Mouse (Mus musculus): ENCODE measurements around the gene Ceacam18. TPM values are rescaled to one million over a fixed set of nuclear protein-coding genes. Genes with fewer than 3 reads are reported as not detected.

Gene Ceacam18
- polyA plus RNA-seq, 1 experiment = not detected

DNA sequence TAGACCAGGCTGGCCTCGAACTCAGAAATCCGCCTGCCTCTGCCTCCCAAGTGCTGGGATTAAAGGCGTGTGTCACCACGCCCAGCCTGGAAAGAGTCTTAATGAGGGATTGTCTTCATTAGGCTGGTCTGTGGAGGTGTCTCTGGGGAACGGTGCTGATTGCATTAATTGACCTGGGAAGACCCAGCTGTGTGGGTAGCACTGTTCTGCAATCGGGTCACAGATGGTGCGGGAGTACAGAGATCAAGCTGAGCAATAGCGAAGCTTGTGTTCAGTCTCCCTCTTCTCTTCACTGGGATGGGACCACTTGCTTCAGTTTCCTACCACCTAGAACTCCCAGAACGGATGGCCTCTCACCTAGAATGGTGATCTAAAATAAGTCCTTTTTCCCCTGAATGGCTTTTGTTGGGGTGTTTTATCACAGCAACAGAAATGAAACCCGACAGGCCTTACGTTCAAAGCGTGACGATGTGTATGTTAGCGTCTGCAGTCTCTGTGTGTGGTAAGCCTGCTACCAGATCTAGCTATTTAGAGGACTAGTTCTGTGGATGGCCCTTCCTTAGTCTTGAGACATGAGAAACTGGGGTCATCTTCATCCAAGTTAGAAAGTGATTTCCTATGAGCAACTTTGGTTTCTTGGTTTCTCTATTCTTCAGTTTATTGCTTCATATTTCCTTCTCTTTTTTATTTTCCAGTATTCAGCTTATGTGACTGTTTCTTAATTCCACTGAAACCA lies 20.5 kb upstream of the Ceacam18 start:
- TF ChIP-seq POLR2A (IDR thresholded peaks at IDR 0.05; ENCODE audit: low read depth, low read length) = no peak
- no peak for TF ChIP-seq CTCF (IDR thresholded peaks at IDR 0.05; ENCODE audit: extremely low read depth, insufficient read depth, insufficient read length, insufficient replicate concordance)
- Histone ChIP-seq H3K27ac (ENCODE audit: insufficient read depth, low read length) (no peak overlapping the region), H3K27me3 (ENCODE audit: control insufficient read depth, insufficient read depth, low read length) (no peaks in the 10 kb centered on the region), H3K4me3 (ENCODE audit: extremely low read depth, insufficient read depth, insufficient read length) (no peak overlapping the region), H3K36me3 (ENCODE audit: control insufficient read depth, insufficient read depth, low read length) (no peaks in the 10 kb centered on the region), H3K4me1 (ENCODE audit: control insufficient read depth, insufficient read depth, insufficient read length) (no peaks in the 10 kb centered on the region)
- 87% methylated on average over 14 of the region's 14 CpGs for WGBS
- DNase-seq (ENCODE audit: low read depth in 1 of 2, low spot score in 2 of 2) = no peak

DNA sequence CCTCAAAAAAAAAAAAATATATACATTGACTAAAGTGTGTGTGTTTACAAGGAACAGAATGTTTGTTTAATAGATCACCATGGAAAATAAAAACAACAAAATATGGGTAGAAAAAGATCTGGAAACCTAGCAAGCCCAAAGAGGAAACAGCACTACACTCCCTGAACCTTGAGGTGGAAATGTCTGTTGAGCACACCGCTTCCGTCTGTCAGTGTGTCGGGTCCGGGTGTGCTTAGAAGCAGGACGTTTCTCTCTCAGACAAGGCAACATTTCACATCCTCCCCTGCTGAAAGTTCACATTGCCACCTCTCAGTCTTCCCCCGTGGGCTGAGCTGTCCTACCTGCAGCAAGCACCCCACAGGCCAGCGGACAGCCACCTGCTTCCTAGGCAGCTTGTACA lies 11.6 kb upstream of the Ceacam18 start:
- TF ChIP-seq POLR2A (IDR thresholded peaks at IDR 0.05; ENCODE audit: low read depth, low read length) (no peak), CTCF (IDR thresholded peaks at IDR 0.05; ENCODE audit: extremely low read depth, insufficient read depth, insufficient read length, insufficient replicate concordance) (no peak)
- no peaks in the 10 kb centered on the region for H3K4me1 ChIP-seq (ENCODE audit: control insufficient read depth, insufficient read depth, insufficient read length)
- H3K36me3 ChIP-seq (ENCODE audit: control insufficient read depth, insufficient read depth, low read length) = no peaks in the 10 kb centered on the region
- H3K27ac ChIP-seq (ENCODE audit: insufficient read depth, low read length) = no peak overlapping the region
- DNase-seq (ENCODE audit: low read depth in 1 of 2, low spot score in 2 of 2) = no peak
- no peaks in the 10 kb centered on the region for H3K27me3 ChIP-seq (ENCODE audit: control insufficient read depth, insufficient read depth, low read length)
- H3K4me3 ChIP-seq (ENCODE audit: extremely low read depth, insufficient read depth, insufficient read length) = no peak overlapping the region
- 43% methylated on average over 7 of the region's 7 CpGs for WGBS

DNA sequence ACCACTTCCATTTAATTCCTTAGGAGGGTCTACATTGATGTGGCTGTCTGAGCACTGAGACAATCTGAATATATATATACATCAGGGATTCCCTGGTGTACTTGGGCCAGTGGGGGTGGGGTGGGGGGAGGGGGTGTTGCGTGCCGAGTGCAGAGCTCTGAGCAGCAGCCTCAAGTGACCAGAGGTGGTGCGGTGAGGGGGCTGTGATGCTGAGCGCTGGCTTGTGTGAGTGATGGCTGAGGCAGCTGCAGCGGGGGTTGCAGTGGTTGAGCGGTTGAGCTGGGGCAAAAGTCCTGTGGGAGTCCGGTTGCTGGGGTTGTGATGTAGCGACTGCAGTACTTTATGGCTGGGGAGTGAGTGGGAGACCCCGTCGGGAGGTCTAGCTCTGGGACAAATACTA lies 10.7 kb upstream of the Ceacam18 start:
- H3K27me3 ChIP-seq (ENCODE audit: control insufficient read depth, insufficient read depth, low read length) = no peaks in the 10 kb centered on the region
- H3K27ac ChIP-seq (ENCODE audit: insufficient read depth, low read length) = no peak overlapping the region
- no peaks in the 10 kb centered on the region for H3K4me1 ChIP-seq (ENCODE audit: control insufficient read depth, insufficient read depth, insufficient read length)
- H3K36me3 ChIP-seq (ENCODE audit: control insufficient read depth, insufficient read depth, low read length) = no peaks in the 10 kb centered on the region
- no peak for TF ChIP-seq POLR2A (IDR thresholded peaks at IDR 0.05; ENCODE audit: low read depth, low read length)
- TF ChIP-seq CTCF (IDR thresholded peaks at IDR 0.05; ENCODE audit: extremely low read depth, insufficient read depth, insufficient read length, insufficient replicate concordance) = no peak
- no peak for DNase-seq (ENCODE audit: low read depth in 1 of 2, low spot score in 2 of 2)
- 57% methylated on average over 10 of the region's 10 CpGs for WGBS
- no peak overlapping the region for H3K4me3 ChIP-seq (ENCODE audit: extremely low read depth, insufficient read depth, insufficient read length)

DNA sequence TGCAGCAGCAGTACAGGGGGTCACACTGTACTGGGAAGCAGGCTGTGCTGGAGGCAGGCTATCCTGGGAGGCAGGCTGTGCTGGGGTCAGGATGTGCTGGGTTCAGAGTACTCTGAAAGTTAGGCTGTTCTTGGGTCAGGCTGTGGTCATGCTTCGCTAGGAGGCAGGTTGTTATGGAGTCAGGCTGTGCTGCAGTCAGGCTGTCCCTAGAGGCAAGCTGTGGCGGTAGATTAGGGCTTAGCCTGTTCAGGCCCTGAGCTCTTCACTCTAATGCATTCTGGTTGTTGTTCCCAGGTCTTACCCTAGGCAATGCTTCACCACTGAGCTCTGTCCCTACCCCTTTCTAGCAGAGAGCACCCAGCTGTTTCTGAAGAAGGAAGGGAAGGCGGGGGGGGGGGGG lies 9.4 kb upstream of the Ceacam18 start:
- H3K36me3 ChIP-seq (ENCODE audit: control insufficient read depth, insufficient read depth, low read length) = no peaks in the 10 kb centered on the region
- no peak overlapping the region for H3K4me3 ChIP-seq (ENCODE audit: extremely low read depth, insufficient read depth, insufficient read length)
- no peaks in the 10 kb centered on the region for H3K27me3 ChIP-seq (ENCODE audit: control insufficient read depth, insufficient read depth, low read length)
- H3K4me1 ChIP-seq (ENCODE audit: control insufficient read depth, insufficient read depth, insufficient read length) = no peaks in the 10 kb centered on the region
- TF ChIP-seq CTCF (IDR thresholded peaks at IDR 0.05; ENCODE audit: extremely low read depth, insufficient read depth, insufficient read length, insufficient replicate concordance) (no peak), POLR2A (IDR thresholded peaks at IDR 0.05; ENCODE audit: low read depth, low read length) (no peak)
- no peak for DNase-seq (ENCODE audit: low read depth in 1 of 2, low spot score in 2 of 2)
- 57% methylated on average over 3 of the region's 3 CpGs for WGBS
- no peak overlapping the region for H3K27ac ChIP-seq (ENCODE audit: insufficient read depth, low read length)

DNA sequence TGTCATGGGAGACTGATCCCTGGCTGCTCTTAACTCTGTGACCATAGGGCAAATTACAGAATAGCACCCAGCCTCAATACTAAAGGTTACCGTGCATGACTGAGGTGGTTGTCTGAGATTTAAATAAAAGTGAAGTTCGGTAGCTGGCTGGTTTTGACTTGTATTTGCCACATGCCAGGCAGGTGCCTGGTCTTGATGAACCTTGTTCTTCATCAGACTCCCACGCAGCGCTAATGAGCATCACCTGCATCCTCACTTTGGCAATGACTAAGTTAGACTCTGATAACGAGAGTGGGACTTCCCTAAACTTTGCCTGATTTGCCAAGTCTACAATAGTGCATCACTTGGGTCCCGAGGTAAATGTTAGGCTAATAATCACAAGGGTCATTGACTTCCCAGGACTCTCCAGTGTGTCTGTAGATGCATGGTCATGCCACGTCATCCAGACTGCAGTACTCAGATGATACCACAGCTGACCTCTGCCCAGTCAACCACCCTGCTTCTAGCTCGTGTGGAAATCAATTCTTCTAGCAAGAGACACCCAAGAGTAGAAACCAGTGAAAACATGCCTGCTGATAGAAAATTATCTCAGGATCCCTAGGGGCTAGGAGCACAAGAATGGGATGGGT lies 8.6 kb upstream of the Ceacam18 start:
- Histone ChIP-seq H3K27ac (ENCODE audit: insufficient read depth, low read length) (no peak overlapping the region), H3K4me1 (ENCODE audit: control insufficient read depth, insufficient read depth, insufficient read length) (no peaks in the 10 kb centered on the region), H3K27me3 (ENCODE audit: control insufficient read depth, insufficient read depth, low read length) (no peaks in the 10 kb centered on the region), H3K4me3 (ENCODE audit: extremely low read depth, insufficient read depth, insufficient read length) (no peak overlapping the region), H3K36me3 (ENCODE audit: control insufficient read depth, insufficient read depth, low read length) (no peaks in the 10 kb centered on the region)
- TF ChIP-seq CTCF (IDR thresholded peaks at IDR 0.05; ENCODE audit: extremely low read depth, insufficient read depth, insufficient read length, insufficient replicate concordance) = no peak
- TF ChIP-seq POLR2A (IDR thresholded peaks at IDR 0.05; ENCODE audit: low read depth, low read length) = no peak
- DNase-seq (ENCODE audit: low read depth in 1 of 2, low spot score in 2 of 2) = no peak
- WGBS = 73% methylated on average over 8 of the region's 8 CpGs

DNA sequence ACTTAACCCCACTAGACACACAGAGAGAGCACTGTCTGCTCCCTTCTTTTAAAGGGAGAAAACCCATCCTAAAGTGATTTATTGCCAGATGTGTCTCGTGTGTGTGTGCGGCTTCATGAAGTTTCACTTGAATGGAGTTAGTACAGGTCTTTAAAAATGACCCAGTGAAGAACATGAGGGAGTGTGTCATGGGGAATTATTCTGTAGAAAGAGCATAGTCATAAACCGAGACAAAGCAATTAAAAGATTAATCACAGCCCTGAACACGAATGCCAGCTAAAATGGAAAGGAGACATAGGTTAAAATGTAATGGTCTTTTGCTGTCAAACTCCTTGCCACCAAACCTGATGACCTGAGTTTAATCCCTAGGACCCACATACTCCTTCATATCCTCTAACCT lies 567 bp upstream of the Ceacam18 start:
- Histone ChIP-seq H3K27me3 (ENCODE audit: control insufficient read depth, insufficient read depth, low read length) (no peaks in the 10 kb centered on the region), H3K27ac (ENCODE audit: insufficient read depth, low read length) (no peak overlapping the region), H3K36me3 (ENCODE audit: control insufficient read depth, insufficient read depth, low read length) (no peaks in the 10 kb centered on the region), H3K4me1 (ENCODE audit: control insufficient read depth, insufficient read depth, insufficient read length) (no peaks in the 10 kb centered on the region), H3K4me3 (ENCODE audit: extremely low read depth, insufficient read depth, insufficient read length) (no peak overlapping the region)
- no peak for DNase-seq (ENCODE audit: low read depth in 1 of 2, low spot score in 2 of 2)
- no peak for TF ChIP-seq CTCF (IDR thresholded peaks at IDR 0.05; ENCODE audit: extremely low read depth, insufficient read depth, insufficient read length, insufficient replicate concordance)
- no peak for TF ChIP-seq POLR2A (IDR thresholded peaks at IDR 0.05; ENCODE audit: low read depth, low read length)
- WGBS = 87% methylated on average over 4 of the region's 4 CpGs

DNA sequence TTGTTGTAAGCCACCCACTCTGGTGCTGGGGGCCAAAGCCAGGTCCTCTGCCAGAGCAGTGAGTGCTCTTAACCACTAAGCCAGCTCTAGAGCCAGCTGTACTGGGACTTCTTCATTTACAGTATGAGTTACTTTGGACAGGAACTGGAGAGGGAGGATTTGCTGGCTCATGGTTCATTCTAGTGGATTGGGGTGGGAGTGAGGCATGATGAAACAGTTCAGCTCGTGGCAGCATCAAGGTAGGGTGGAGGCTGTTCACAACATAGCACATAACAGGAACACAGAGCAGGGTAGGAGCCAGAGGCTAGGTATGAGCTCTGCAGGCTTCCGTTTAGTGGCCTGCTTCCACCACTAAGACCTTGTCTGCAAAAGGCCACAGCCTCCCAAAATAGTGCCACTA lies 1.7 kb downstream of the Ceacam18 start:
- Histone ChIP-seq H3K27me3 (ENCODE audit: control insufficient read depth, insufficient read depth, low read length) (no peaks in the 10 kb centered on the region), H3K4me3 (ENCODE audit: extremely low read depth, insufficient read depth, insufficient read length) (no peak overlapping the region), H3K4me1 (ENCODE audit: control insufficient read depth, insufficient read depth, insufficient read length) (no peaks in the 10 kb centered on the region), H3K27ac (ENCODE audit: insufficient read depth, low read length) (no peak overlapping the region), H3K36me3 (ENCODE audit: control insufficient read depth, insufficient read depth, low read length) (no peaks in the 10 kb centered on the region)
- TF ChIP-seq POLR2A (IDR thresholded peaks at IDR 0.05; ENCODE audit: low read depth, low read length) (no peak), CTCF (IDR thresholded peaks at IDR 0.05; ENCODE audit: extremely low read depth, insufficient read depth, insufficient read length, insufficient replicate concordance) (no peak)
- no peak for DNase-seq (ENCODE audit: low read depth in 1 of 2, low spot score in 2 of 2)
- WGBS = 35% methylated on average over 2 of the region's 2 CpGs
